Mouse (Mus musculus) kidney, embryonic 14.5 days (tissue): ENCODE results near the gene 0610010F05Rik. TPM values are rescaled to one million over a fixed set of nuclear protein-coding genes. Genes with fewer than 3 reads are reported as not detected.

Experiments
- ATAC-seq: fragments of 200-750 bp; cut with Nextera tagmentation; 2 replicates; pipeline ENCODE4 v1.8.0; 2017; ENCODE audit warnings: moderate number of reproducible peaks, mild to moderate bottlenecking, moderate TSS enrichment, moderate library complexity; ENCODE audit not compliant: low FRiP score, low TSS enrichment
- H3K27ac ChIP-seq: fragments of 300-500 bp; sonication (generic); 2 replicates; pipeline ENCODE4 v1.5.1; 2014; ENCODE audit warnings: low read depth, mild to moderate bottlenecking, low read length, moderate library complexity, mixed read lengths
- H3K27me3 ChIP-seq: fragments of 300-500 bp; sonication (generic); 2 replicates; pipeline ENCODE4 v1.6.1; 2014; ENCODE audit warnings: mild to moderate bottlenecking, low read length; ENCODE audit not compliant: control insufficient read depth, insufficient read depth
- H3K36me3 ChIP-seq: fragments of 300-500 bp; sonication (generic); 2 replicates; pipeline ENCODE4 v1.6.1; 2014; ENCODE audit warnings: low read length, mixed read lengths; ENCODE audit not compliant: control insufficient read depth, insufficient read depth
- H3K4me1 ChIP-seq: fragments of 300-500 bp; sonication (generic); 2 replicates; pipeline ENCODE4 v1.6.1; 2014; ENCODE audit warnings: low read length, mixed read lengths; ENCODE audit not compliant: control insufficient read depth, insufficient read depth
- H3K4me2 ChIP-seq: fragments of 300-500 bp; sonication (generic); replicated peaks from 2 replicates; pipeline ENCODE4 v1.6.1; 2014; ENCODE audit warnings: low read depth, mild to moderate bottlenecking, low read length
- H3K4me3 ChIP-seq: fragments of 300-500 bp; sonication (generic); 2 replicates; pipeline ENCODE4 v1.5.1; 2014; ENCODE audit warnings: mild to moderate bottlenecking, low read length
- H3K9ac ChIP-seq: fragments of 300-500 bp; sonication (generic); 2 replicates; pipeline ENCODE4 v1.6.1; 2014; ENCODE audit warnings: low read depth, mild to moderate bottlenecking, low read length, moderate library complexity
- H3K9me3 ChIP-seq: fragments of 300-500 bp; sonication (generic); 2 replicates; pipeline ENCODE4 v1.6.1; 2016; ENCODE audit warnings: low read length; ENCODE audit not compliant: control insufficient read depth
- WGBS: fragments of 180-500 bp; shearing (Covaris S2); extraction: QIAGEN DNeasy Blood & Tissue Kit; methylation state at CpG from one replicate; pipeline ENCODE4 v1.1.7; 2014; 5-methylcytosine and 5-hydroxymethylcytosine counted together
- polyA plus RNA-seq: library from polyadenylated mRNA; unstranded; fragments of >200 nt; fragmentation: Nextera tagmentation; extraction: Ambion mirVana; gene quantifications from 2 replicates; pipeline ENCODE4 v1.2.1, GENCODE M21; 2014

0610010F05Rik gene
- polyA plus RNA-seq, 1 experiment from 2014 or later: 34.5 TPM

- no peak overlapping the region for H3K27ac ChIP-seq
- H3K4me2 ChIP-seq: no peak overlapping the region
- H3K9ac ChIP-seq: no peak overlapping the region
- H3K4me3 ChIP-seq: no peak overlapping the region
- H3K4me1 ChIP-seq: no peaks in the 10 kb centered on the region
- no peaks in the 10 kb centered on the region for H3K36me3 ChIP-seq
- 81% methylated on average over 3 of the region's 3 CpGs for WGBS
- H3K27me3 ChIP-seq: no peaks in the 10 kb centered on the region
- no peak for ATAC-seq
- H3K9me3 ChIP-seq: no peaks in the 10 kb centered on the region
Observed at GRCm38 (mm10) chr11:23518981-23519380, 114.5 kb downstream of the 0610010F05Rik start.

DNA sequence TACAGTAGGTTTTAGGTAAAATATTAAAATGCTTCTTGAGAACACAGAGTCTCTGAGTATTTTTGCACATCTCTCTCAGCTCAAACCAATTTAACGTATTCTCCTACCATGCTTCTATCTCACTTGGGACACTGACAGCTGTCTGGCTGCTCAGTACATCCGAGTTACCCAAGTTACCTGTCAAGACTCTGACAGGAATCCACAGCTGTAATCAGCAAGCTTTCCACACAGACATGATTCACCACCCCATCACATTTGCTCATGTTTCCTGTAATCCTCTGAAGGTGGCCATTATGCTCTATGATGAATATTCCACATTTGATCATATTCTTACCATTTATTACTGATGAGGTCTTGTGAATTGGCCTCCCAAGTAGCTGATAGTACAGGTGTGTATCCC lies 118.1 kb downstream of the 0610010F05Rik start:
- H3K27me3 ChIP-seq: no peaks in the 10 kb centered on the region
- H3K4me2 ChIP-seq: no peak overlapping the region
- H3K4me1 ChIP-seq: no peaks in the 10 kb centered on the region
- no peak overlapping the region for H3K9ac ChIP-seq
- no peak overlapping the region for H3K4me3 ChIP-seq
- H3K27ac ChIP-seq: no peak overlapping the region
- H3K36me3 ChIP-seq: no peaks in the 10 kb centered on the region
- no peaks in the 10 kb centered on the region for H3K9me3 ChIP-seq
- WGBS: 90% methylated on average over 2 of the region's 2 CpGs
- ATAC-seq: no peak

Other genes starting within 250 kb of the 0610010F05Rik start
- gene Ahsa2, start 135.6 kb downstream of the 0610010F05Rik start, polyA plus RNA-seq: 78.7 and 87.5 TPM in 2 replicates
- gene 1700093K21Rik, start 112.5 kb downstream of the 0610010F05Rik start, polyA plus RNA-seq: not detected in 2 replicates
- gene Pus10, start 32.0 kb upstream of the 0610010F05Rik start, polyA plus RNA-seq: 19.9 and 27.1 TPM in 2 replicates
- gene Pex13, start 32.3 kb upstream of the 0610010F05Rik start, polyA plus RNA-seq: 38.5 and 39.9 TPM in 2 replicates
- gene Rel, start 137.3 kb upstream of the 0610010F05Rik start, polyA plus RNA-seq: 0.90 and 1.1 TPM in 2 replicates